Mouse (Mus musculus): ENCODE results near the gene Cacng6.
"Not testable (repeated sequence)": the region's sequence is repeated elsewhere in the genome, so short reads cannot be mapped to it uniquely, and the experiment has no call there.

Cacng6 gene

DNA sequence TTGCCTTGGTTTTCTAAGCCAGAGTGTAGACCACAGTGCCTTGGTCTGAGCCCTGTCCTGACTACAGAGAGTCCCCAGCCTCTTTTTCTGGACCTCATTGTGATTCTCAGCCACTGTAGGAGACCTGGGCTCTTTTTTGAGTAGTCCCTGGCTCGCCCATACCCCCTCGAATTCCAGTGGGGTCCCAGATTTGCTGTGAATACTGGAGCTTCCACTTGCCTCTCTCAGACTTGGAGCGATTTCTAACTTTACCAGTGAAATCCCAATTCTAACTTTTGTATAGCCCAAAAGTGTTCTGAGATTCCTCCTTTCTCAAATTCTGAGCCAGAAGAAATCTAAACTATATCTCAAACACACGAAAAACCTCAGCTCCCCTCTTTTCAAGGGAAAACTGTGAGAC is at the start of gene Cacng6:
Cacng6 (plus strand) TSS at position 301 of the 400 bp plus-strand sequence.
- DNase-seq (ENCODE audit: low spot score in 2 of 2): no peak

DNA sequence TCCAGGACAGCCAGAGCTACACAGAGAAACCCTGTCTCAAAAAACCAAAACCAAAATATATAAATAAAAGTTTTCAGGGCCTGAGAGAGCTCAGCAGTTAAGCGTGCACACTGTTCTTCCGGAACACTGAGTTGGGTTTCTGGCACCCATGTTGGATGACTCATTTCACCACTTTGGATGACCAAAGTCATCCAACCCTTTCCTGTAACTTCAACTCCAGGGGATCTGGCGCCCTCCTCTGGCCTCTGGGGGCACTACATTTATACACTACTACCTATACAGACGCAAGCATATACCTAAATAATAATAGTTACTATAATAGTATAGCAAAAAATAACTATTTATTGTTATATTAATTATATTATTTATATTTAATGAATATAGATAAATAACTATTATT is 47.2 kb upstream of the Cacng6 start:
- peak in 1 of 2 experiments; percentile 29 for DNase-seq (ENCODE audit: low spot score in 2 of 2)

DNA sequence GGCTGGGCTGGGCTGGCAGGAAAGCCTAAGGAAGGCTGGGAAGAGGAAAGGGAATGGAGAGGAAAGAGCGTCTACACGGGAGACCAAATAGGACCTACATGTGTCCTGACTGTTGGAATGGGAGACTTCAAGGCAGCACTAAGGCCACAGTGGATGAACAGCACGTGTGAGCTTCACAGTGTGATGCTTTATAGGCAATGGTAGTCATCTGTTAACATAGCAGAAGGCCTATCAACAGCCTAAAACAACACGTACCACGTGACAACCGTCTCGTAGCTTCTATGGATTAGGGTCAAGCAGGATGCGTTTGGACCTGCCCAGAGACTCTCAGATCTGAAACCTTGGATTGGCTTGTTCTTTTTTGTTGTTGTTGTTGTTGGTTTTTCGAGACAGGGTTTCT is 41.9 kb upstream of the Cacng6 start:
- no peak for DNase-seq (ENCODE audit: low spot score in 2 of 2)

DNA sequence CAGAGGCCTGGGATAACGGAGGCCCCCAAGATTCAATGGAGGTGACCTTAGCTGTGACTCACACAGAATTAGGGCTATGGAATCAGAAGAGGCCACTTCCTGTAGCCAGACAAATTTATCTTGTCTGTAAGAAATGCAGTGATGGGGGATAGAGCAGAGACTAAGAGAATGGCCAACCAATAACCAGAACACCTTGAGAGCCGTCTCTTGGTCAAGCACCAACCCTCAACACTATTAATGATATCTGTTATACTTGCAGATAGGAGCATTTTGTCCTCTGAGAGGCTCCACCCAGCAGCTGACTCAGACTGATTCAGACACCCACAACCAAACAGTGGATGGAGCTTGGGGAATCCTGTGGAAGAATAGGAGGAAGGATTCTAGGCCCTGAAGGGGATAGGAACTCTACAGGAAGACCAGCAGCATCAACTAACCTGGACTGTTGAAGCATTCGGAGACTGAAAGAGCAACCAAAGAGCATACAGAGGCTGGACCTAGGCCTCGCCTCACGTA is 39.1 kb upstream of the Cacng6 start:
- DNase-seq (ENCODE audit: low spot score in 2 of 2): no peak

DNA sequence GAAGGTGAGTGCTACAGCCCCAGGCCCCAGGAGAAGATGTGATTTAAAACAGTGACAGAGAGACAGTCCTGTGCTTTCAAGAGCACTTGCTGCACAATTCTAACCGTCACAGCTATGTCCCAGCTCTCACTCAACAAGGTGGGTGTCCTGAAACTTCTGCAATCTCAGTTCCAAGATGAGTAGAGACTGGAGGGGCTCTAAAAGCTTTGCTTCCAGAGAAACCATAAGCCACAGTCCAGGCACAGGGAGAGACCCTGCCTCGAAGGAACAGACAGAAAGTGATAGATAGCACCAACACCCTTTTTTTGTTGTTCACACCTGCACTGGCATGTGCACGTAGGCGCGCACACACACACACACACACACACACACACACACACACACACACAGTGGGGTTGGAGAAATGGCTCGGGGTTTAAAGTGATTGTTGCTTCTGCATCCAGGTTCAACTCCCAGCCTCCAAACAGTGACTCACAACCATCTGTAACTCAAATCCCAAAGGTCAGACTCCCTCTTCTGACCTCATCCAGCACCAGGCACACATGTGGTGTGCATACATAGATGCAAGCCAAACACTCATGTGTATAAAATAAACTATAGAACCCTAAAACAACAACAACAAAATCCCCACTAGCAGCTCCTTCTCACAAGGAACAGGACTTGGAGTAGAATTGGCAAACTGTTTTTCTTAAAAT is 37.8 kb upstream of the Cacng6 start:
- DNase-seq (ENCODE audit: low spot score in 2 of 2): no peak

DNA sequence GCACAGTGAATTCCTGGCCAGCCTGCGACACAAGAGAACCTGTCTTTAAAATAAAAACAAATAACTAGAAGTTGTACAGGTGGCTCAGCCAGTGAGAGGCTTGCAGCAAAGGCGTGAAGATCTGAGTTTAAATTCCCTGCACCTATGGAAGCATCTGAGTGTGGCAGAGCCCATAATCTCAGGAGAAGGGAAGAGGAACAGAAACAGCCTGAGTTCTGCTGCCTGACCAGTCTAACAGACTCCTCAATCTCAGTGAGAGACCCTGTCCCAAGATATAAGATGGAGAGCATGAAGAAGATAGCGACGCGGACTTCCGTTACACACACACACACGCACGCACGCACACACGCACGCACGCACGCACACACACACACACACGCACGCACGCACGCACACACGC is 36.2 kb upstream of the Cacng6 start:
- DNase-seq (ENCODE audit: low spot score in 2 of 2): no peak

DNA sequence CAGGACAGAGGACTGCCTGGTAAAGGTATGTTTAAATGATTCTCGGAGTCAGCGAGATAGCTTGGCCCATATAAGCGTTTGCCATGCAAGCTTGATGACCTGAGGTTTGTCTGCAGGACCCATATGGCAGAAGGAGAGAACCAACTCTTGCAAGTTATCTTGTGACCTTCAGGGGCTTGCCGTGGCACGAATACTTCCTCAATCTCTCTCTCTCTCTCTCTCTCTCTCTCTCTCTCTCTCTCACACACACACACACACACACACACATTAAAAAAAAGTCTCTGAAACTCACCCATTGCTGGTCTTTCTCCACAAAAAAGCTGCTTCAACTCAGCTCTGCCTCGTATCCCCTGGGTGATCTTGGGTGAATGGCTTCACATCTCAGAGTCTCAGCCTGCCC is 35.1 kb upstream of the Cacng6 start:
- no peak for DNase-seq (ENCODE audit: low spot score in 2 of 2)

DNA sequence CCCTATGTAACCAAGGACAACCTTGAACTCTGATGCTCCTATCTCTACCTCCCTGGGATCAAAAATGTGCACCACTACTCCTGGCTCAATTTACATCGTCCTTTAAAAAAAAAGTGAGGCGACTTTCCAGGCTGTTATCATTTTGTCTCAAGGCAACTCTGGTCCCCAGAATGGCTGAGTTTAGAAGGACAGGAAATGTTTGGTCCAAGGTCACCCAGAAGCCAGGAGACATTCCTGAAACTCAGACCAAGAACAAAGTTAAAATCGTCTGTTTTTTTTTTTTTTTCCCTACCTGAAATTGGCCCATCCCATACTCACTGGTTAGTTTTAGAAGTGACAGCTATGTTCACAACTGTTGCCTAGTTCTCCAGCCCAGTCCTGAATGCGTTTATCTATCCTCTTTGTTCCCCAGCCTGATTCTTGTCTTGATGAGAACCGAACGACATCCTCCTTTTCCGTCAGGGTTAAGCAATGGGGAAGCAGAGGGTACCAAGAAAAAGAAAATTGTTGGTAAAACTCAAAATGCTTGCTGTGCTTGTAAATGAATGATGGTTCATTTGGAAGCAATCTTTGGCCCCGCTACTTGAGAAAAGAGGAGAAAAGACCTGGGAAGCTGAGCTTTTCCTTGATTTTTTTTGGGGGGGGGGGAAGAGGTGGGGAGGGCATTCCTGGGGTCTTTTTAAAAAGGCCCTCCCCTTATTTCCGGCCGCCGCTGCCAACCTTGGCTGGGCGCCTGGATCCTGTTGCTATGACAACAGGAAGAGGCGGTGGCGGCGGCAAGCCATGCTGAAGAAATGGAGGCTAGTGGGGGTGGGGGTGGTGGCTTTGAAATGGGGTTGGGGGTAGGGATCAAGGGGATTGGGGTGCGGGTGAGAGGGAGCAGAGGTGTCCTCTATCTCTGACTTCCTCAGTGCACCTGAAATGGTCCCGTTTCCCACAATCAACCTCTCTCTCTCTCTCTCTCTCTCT is 34.3 kb upstream of the Cacng6 start:
- no peak for DNase-seq (ENCODE audit: low spot score in 2 of 2)

DNA sequence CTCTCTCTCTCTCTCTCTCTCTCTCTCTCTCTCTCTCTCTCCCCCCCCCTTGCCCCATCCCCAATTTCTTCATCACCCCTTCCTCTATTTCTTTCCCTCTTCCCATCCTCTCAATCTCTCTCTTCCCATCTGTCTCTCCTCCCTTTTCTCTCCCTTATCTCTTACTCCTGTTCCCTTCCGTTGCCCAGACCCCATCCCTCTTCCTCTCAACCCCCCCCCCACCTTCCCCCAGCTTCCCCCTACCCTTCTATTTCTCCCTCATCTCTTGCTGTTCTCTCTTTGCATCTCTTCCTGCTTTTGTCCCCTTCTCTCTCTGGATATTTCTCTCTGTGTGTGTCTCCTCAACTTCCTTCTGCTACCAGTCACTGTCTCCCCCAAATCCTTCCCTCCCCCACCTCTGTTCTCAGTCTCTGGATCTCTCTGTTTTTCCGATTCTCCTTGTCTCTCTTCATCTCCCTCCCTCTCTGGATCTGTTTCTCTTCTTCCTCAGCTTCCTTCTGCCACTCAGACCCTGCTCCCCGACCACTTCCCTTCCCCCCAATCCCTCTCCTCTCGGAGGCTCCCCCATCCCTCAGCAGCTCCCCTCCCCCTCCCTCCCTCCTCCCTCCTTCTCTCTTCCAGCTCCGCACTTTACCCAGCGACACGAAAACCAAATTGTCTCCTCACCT is 33.4 kb upstream of the Cacng6 start, which contains the start of gene Cacng8:
Cacng8 (plus strand) TSS at position 271 of the 668 bp plus-strand sequence.
- DNase-seq (ENCODE audit: low spot score in 2 of 2): no peak

DNA sequence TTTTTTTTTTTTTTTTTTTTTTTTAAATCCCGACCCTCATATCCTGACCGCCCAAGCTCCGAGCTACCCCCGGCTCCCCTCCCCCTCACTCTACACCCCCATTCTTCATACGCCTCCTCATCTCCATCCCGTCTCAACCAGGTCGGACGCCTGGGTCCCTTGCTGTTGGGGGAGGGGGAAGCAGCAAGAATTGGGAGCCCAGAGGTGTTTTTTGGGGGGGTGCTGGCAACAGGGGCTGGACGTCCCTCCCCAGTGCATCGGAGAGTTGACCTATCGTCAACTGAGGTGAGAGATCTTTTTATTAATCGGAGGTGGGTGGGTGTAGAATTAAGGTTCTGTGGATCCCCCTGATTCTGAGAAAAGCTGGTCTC is 32.9 kb upstream of the Cacng6 start:
- no peak for DNase-seq (ENCODE audit: low spot score in 2 of 2)

DNA sequence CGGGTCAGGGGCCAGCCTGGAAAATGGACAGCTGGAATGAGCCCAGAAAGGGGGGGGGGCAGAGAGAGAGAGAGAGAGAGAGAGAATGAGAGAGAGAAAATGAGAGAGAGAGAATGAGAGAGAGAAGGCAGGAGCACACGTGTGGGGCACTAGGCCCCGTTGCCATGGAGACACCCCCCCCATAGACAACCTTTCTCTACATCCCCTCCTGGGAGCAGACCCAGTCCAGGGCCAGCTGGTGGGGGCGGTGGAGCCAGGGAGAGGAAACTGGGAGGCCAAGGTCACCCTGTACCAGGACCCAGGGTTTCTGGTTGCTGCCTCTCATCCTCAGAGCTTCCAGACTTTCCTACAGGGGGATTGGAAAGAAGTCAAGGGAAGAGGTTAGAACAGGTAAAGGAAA is 32.2 kb upstream of the Cacng6 start:
- DNase-seq (ENCODE audit: low spot score in 2 of 2): no peak

DNA sequence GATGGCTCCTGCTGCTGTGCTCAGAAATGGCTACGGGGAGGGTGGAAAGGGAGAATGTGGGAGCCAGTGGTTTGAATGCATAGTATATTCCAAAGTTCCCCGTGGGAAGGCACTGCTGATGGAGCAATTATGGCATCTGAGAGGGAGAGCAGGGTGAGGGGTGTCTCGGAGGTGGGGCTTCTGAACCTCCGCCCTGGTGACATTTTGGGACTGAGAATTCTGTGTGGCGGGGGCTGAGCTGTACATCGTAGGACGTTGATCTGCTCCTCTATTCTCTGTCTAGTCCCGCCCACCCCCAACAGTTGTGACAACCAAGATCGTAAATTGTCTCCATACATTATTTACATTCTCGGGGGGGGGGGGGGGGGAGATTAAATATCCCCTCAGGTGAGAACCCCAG is 26.6 kb upstream of the Cacng6 start:
- no peak for DNase-seq (ENCODE audit: low spot score in 2 of 2)

DNA sequence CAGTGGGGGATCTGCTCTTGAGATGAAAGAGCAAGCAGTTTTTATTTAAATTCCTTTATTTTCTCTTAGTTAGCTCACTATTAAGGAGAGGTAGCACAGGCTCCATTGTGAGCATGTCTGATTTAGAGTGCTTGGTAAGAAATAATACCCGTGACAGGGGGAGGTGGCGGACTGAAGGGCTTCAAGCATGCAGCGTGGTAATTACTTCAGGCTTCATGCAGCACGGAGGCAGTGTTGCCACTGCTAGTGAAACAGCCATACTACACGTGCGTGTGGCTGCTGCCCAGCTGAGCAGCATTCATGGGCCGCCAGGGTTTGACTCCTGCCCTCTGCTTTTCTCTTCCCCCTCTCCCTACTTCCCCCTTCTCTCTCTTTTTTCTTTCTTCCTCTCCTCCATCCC is 26.2 kb upstream of the Cacng6 start:
- no peak for DNase-seq (ENCODE audit: low spot score in 2 of 2)

DNA sequence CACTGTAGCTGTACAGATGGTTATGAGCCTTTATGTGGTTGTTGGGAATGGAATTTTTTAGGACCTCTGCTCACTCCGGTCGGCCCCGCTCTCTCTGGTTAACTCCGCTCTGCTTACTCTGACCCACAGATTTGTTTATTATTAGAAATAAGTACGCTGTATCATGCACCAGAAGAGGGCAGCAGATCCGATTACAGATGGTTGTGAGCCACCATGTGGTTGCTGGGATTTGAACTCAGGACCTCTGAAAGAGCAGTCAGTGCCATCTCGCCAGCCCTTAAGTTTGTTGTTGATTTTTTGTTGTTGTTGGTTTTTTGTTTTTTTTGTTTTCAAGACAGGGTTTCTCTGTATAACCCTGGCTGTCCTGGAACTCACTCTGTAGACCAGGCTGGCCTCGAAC is 25.6 kb upstream of the Cacng6 start:
- DNase-seq (ENCODE audit: low spot score in 2 of 2): not testable (repeated sequence)

DNA sequence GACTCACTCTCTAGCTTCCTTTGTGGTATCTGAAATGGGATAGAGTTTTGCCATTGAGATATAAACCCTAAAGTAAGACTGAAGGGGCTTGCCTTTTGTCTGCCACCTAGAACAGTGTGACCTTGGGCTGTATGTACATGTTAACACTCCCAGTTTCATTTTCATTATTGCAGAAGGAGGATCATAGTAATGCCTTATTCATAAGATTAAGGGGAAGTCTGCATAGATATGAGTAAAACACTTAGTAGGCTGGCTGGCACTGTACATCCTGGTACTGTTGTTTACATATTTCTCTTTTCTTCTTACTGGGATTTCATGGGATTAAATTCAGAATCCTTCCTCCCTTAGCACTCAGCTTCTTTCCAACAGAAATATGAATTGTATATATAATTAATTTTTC is 24.1 kb upstream of the Cacng6 start:
- no peak for DNase-seq (ENCODE audit: low spot score in 2 of 2)

DNA sequence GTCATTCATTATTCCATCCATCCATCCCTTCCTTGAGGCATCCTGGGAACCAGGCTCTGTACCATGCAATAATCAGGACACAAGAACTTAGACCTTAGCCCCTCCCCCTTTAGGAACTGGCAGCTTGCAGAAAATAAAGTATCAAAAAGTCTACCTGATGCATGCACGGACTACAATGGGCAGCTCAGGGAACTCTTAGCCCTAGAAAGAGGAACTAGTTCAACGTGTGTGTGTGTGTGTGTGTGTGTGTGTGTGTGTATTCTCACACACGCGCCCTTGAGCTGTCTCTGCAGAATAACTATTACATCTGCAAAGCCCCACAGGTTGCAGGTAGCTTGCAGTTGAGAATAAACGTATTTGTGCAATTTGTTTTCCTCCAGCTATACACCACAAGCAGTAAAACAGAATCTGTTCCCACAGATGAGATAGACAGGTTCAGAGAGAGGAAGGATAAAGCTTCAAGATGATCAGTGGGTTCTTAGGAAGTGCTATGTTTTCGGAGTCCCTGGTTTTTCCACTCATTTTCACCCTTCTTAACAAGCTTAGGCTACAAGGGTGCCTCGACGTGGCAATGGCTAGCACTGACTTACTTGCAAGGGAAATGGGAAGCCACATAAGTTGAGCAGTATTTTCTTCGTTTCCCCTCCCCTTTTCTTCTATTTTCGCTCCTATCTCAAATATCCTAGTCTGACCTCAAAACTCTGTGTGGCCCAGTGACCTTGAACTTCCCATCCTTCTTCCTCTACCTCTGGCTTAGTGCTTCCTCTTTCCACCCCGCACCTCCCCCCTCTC is 14.1 kb upstream of the Cacng6 start:
- no peak for DNase-seq (ENCODE audit: low spot score in 2 of 2)

DNA sequence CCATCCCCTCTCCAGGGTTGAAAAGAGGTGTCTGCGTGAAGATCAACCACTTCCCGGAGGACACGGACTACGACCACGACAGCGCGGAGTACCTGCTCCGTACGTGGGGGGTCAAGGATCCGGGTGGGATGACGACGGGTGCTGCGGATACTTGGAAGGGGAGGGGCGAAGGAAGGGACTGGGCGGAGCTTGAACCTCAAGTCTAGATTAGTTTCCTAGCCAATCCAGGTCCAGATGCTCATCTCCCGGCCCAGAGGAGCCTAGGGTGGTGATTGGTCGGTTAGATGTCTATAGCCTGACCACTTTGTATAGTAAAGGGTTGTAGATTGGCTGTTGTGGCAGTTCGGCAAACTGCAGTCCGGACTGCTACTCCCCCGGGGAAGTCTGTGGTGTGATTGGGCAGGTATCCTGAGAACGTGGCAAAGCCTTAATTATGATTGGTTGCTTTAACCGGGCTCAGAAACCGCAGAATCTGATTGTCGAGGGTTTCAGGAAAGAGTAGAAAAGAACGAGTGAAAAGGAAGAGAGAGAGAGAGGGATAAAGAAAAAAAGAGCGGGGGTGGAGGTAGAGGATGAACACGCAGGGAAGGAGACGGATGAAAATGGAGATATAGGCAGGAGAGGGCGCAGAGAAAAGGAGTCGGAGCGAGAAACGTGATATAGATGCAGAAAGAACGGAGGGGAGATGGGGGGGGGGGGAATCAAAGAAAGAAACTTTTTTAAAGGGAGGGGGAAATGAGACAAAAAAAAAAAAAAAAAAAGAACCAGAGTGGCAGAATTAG is 12.6 kb upstream of the Cacng6 start:
- no peak for DNase-seq (ENCODE audit: low spot score in 2 of 2)

DNA sequence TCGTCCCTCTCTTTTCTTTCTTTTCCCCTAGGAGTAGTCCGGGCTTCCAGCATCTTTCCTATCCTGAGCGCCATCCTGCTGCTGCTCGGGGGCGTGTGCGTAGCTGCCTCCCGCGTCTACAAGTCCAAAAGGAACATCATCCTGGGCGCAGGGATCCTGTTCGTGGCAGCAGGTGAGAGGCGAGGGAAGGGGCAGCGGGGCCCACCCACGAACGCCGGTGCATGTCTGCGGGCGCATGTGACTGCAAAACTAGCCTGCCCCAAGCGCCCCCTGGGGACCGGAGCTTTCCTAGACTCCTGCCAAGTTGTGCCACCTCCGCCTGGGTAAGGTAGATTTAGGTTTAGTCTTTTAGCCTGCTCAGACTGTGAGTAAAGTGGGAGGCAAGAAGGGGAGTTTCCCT is 12.0 kb upstream of the Cacng6 start:
- DNase-seq (ENCODE audit: low spot score in 2 of 2): peak in 1 of 2 experiments; percentile 63

DNA sequence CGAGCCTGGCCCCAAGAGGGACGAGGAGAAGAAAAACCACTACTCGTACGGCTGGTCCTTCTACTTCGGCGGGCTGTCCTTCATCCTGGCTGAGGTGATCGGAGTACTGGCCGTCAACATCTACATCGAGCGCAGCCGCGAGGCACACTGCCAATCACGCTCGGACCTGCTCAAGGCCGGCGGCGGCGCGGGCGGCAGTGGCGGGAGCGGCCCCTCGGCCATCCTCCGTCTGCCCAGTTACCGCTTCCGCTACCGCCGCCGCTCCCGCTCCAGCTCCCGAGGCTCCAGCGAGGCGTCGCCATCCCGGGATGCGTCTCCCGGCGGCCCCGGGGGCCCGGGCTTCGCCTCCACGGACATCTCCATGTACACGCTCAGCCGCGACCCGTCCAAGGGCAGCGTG is 9.1 kb upstream of the Cacng6 start:
- DNase-seq (ENCODE audit: low spot score in 2 of 2): no peak

DNA sequence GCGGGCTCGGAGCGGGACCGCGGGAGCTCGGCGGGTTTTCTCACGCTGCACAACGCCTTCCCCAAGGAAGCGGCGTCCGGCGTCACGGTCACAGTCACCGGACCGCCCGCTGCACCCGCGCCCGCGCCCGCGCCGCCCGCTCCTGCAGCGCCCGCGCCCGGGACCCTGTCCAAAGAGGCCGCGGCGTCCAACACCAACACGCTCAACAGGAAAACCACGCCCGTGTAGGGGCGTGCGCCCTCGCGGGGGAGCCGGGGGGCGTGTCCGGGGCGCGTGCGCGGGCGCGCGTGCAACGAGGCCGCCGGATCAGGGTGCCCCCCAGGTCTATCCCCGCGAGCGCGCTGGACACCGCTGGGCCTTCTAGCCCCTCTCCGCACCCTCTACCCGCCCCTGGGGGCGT is 8.6 kb upstream of the Cacng6 start:
- peak; percentile 36 to 43 for DNase-seq (ENCODE audit: low spot score in 2 of 2)

DNA sequence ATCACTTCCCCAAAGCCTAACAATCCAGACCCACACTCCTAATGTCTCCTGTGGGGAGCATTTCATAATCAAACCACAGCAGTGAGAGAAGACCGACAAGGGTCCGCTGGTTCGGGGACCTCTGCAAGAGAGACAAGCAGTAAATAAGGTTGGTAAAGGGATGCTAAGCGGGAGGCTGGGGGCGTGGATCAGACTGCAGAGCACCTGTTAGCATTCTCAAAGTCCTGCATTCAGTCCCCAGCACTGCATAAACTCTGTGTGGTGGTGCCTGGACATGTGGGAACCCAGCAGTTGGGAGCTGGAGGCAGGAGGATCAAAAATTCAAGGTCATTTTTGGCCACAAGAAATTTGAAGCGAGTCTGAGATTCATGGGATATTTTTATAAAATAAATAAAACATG is 4.1 kb upstream of the Cacng6 start:
- DNase-seq (ENCODE audit: low spot score in 2 of 2): peak; percentile 29 to 40

All from thymus, postnatal 10 days (tissue).